Mouse (Mus musculus) liver, embryonic 14.5 days (tissue): Measurements from ENCODE around the gene Grid2.

ENCODE experiments used
- CTCF ChIP-seq: IDR thresholded peaks from 2 replicates; pipeline ENCODE4 v1.5.1; 2016; ENCODE audit warnings: antibody characterized with exemption, low read depth, control low read depth
- EP300 ChIP-seq: IDR thresholded peaks from 2 replicates; pipeline ENCODE4 v1.6.1; 2016; ENCODE audit warnings: antibody characterized with exemption, low read depth

GRCm38 (mm10) chr6:63964269-63964668 lies 708.6 kb downstream of the Grid2 start:
- no peak for TF ChIP-seq CTCF
- no peak for TF ChIP-seq EP300
